Mouse (Mus musculus) midbrain, embryonic 14.5 days (tissue): ENCODE results near the gene Rerg. TPM values are rescaled to one million over a fixed set of nuclear protein-coding genes. Genes with fewer than 3 reads are reported as not detected.

ENCODE experiments used
- ATAC-seq: fragments of 200-750 bp; cut with Nextera tagmentation; 2 replicates; pipeline ENCODE4 v1.8.0; 2017; ENCODE audit warnings: moderate number of reproducible peaks, moderate library complexity; ENCODE audit not compliant: low FRiP score, low TSS enrichment
- DNase-seq: peaks from one replicate; pipeline ENCODE4 v3.0.0-alpha.2; 2015
- H3K27ac ChIP-seq: fragments of 300-500 bp; sonication (generic); replicated peaks from 2 replicates; pipeline ENCODE4 v1.5.1; 2014; ENCODE audit warnings: mild to moderate bottlenecking, low read depth, low read length, moderate library complexity
- H3K27me3 ChIP-seq: fragments of 300-500 bp; sonication (generic); 2 replicates; pipeline ENCODE4 v1.6.1; 2014; ENCODE audit warnings: low read length, control low read depth, mixed read lengths; ENCODE audit not compliant: control insufficient read depth, insufficient read depth
- H3K36me3 ChIP-seq: fragments of 300-500 bp; sonication (generic); 2 replicates; pipeline ENCODE4 v1.6.1; 2014; ENCODE audit warnings: low read length, control low read depth; ENCODE audit not compliant: control insufficient read depth, insufficient read depth
- H3K4me1 ChIP-seq: fragments of 300-500 bp; sonication (generic); 2 replicates; pipeline ENCODE4 v1.6.1; 2014; ENCODE audit warnings: mild to moderate bottlenecking, antibody characterized with exemption, low read length, control low read depth; ENCODE audit not compliant: control insufficient read depth, insufficient read depth
- H3K4me2 ChIP-seq: fragments of 300-500 bp; sonication (generic); 2 replicates; pipeline ENCODE4 v1.6.1; 2014; ENCODE audit warnings: mild to moderate bottlenecking, low read length, moderate library complexity
- H3K4me3 ChIP-seq: fragments of 300-500 bp; sonication (generic); replicated peaks from 2 replicates; pipeline ENCODE4 v1.5.1; 2014; ENCODE audit warnings: low read depth, low read length
- H3K9ac ChIP-seq: fragments of 300-500 bp; sonication (generic); replicated peaks from 2 replicates; pipeline ENCODE4 v1.6.1; 2014; ENCODE audit warnings: mild to moderate bottlenecking, low read length, moderate library complexity
- H3K9me3 ChIP-seq: fragments of 300-500 bp; sonication (generic); 2 replicates; pipeline ENCODE4 v1.6.1; 2016; ENCODE audit warnings: low read length, control low read depth, mixed read lengths; ENCODE audit not compliant: control insufficient read depth
- WGBS: fragments of 180-500 bp; shearing (Covaris S2); extraction: QIAGEN DNeasy Blood & Tissue Kit; methylation state at CpG from one replicate; pipeline ENCODE4 v1.1.7; 2014; 5-methylcytosine and 5-hydroxymethylcytosine counted together
- polyA plus RNA-seq: library from polyadenylated mRNA; unstranded; fragments of >200 nt; fragmentation: Nextera tagmentation; extraction: Ambion mirVana; gene quantifications from 2 replicates; pipeline ENCODE4 v1.2.1, GENCODE M21; 2014

Rerg gene
- polyA plus RNA-seq, 1 experiment from 2014 or later, result 5.9 TPM

- no peak overlapping the region for H3K4me2 ChIP-seq
- no peak overlapping the region for H3K9ac ChIP-seq
- ATAC-seq, result no peak
- 73% methylated on average over 6 of the region's 6 CpGs for WGBS
- H3K27ac ChIP-seq, result no peak overlapping the region
- H3K4me1 ChIP-seq, result no peaks in the 10 kb centered on the region
- H3K36me3 ChIP-seq, result no peaks in the 10 kb centered on the region
- H3K4me3 ChIP-seq, result no peak overlapping the region
- H3K27me3 ChIP-seq, result no peaks in the 10 kb centered on the region
- no peaks in the 10 kb centered on the region for H3K9me3 ChIP-seq
- no peak for DNase-seq
Observed at GRCm38 (mm10) chr6:137088469-137088868, 81.8 kb downstream of the Rerg start.

- 78% methylated on average over 5 of the region's 5 CpGs for WGBS
- no peak overlapping the region for H3K9ac ChIP-seq
- DNase-seq, result no peak
- no peak overlapping the region for H3K4me2 ChIP-seq
- no peaks in the 10 kb centered on the region for H3K27me3 ChIP-seq
- no peak overlapping the region for H3K27ac ChIP-seq
- H3K9me3 ChIP-seq, result 0 out of 2 replicates have a peak, but pooled peaks cover under 1% of the 10 kb centered on the region
- no peaks in the 10 kb centered on the region for H3K36me3 ChIP-seq
- no peak for ATAC-seq
- no peaks in the 10 kb centered on the region for H3K4me1 ChIP-seq
- H3K4me3 ChIP-seq, result no peak overlapping the region
Observed at GRCm38 (mm10) chr6:137087956-137088355, 82.3 kb downstream of the Rerg start.

- no peak overlapping the region for H3K4me2 ChIP-seq
- H3K4me1 ChIP-seq, result no peaks in the 10 kb centered on the region
- H3K36me3 ChIP-seq, result no peaks in the 10 kb centered on the region
- no peak for DNase-seq
- H3K9me3 ChIP-seq, result peaks cover 3% of the 10 kb centered on the region; the same call in 1 of the 2 replicates
- ATAC-seq, result no peak
- H3K9ac ChIP-seq, result no peak overlapping the region
- no peaks in the 10 kb centered on the region for H3K27me3 ChIP-seq
- H3K27ac ChIP-seq, result no peak overlapping the region
- no peak overlapping the region for H3K4me3 ChIP-seq
- WGBS, result 84% methylated on average over 3 of the region's 3 CpGs
Observed at GRCm38 (mm10) chr6:137087470-137087869, 82.8 kb downstream of the Rerg start.

- H3K9ac ChIP-seq, result no peak overlapping the region
- H3K4me3 ChIP-seq, result no peak overlapping the region
- H3K36me3 ChIP-seq, result no peaks in the 10 kb centered on the region
- H3K27ac ChIP-seq, result no peak overlapping the region
- H3K4me2 ChIP-seq, result no peak overlapping the region
- ATAC-seq (no peak), DNase-seq (no peak)
- WGBS, result 92% methylated on average over 6 of the region's 6 CpGs
- H3K9me3 ChIP-seq, result peaks cover 3% of the 10 kb centered on the region; the same call in 1 of the 2 replicates
- H3K27me3 ChIP-seq, result no peaks in the 10 kb centered on the region
- no peaks in the 10 kb centered on the region for H3K4me1 ChIP-seq
Observed at GRCm38 (mm10) chr6:137079701-137080100, 90.6 kb downstream of the Rerg start.

GRCm38 (mm10) chr6:137076731-137077130, 93.6 kb downstream of the Rerg start:
- no peaks in the 10 kb centered on the region for H3K4me1 ChIP-seq
- ATAC-seq (no peak), DNase-seq (no peak)
- no peaks in the 10 kb centered on the region for H3K27me3 ChIP-seq
- H3K9me3 ChIP-seq, result no peaks in the 10 kb centered on the region
- no peak overlapping the region for H3K9ac ChIP-seq
- 92% methylated on average over 13 of the region's 13 CpGs for WGBS
- no peak overlapping the region for H3K4me3 ChIP-seq
- no peaks in the 10 kb centered on the region for H3K36me3 ChIP-seq
- no peak overlapping the region for H3K27ac ChIP-seq
- no peak overlapping the region for H3K4me2 ChIP-seq

- WGBS, result 85% methylated on average over 6 of the region's 6 CpGs
- Histone ChIP-seq H3K27me3 (no peaks in the 10 kb centered on the region), H3K27ac (no peak overlapping the region), H3K4me2 (no peak overlapping the region), H3K9ac (no peak overlapping the region), H3K36me3 (no peaks in the 10 kb centered on the region), H3K4me3 (no peak overlapping the region), H3K9me3 (no peaks in the 10 kb centered on the region), H3K4me1 (no peaks in the 10 kb centered on the region)
- ATAC-seq (no peak), DNase-seq (no peak)
Observed at GRCm38 (mm10) chr6:137076225-137076624, 94.1 kb downstream of the Rerg start.

GRCm38 (mm10) chr6:137072256-137072655, 98.0 kb downstream of the Rerg start:
- no peak for ATAC-seq
- Histone ChIP-seq H3K36me3 (no peaks in the 10 kb centered on the region), H3K4me3 (no peak overlapping the region), H3K27me3 (no peaks in the 10 kb centered on the region), H3K4me1 (no peaks in the 10 kb centered on the region), H3K4me2 (no peak overlapping the region), H3K27ac (no peak overlapping the region), H3K9ac (no peak overlapping the region), H3K9me3 (no peaks in the 10 kb centered on the region)
- DNase-seq, result no peak
- 64% methylated on average over 8 of the region's 8 CpGs for WGBS

GRCm38 (mm10) chr6:137071466-137071865, 98.8 kb downstream of the Rerg start:
- Histone ChIP-seq H3K36me3 (no peaks in the 10 kb centered on the region), H3K9me3 (no peaks in the 10 kb centered on the region), H3K4me3 (no peak overlapping the region), H3K4me2 (no peak overlapping the region), H3K27me3 (no peaks in the 10 kb centered on the region), H3K9ac (no peak overlapping the region), H3K27ac (no peak overlapping the region), H3K4me1 (no peaks in the 10 kb centered on the region)
- ATAC-seq (no peak), DNase-seq (no peak)
- WGBS, result 91% methylated on average over 9 of the region's 9 CpGs

- WGBS, result 89% methylated on average over 7 of the region's 7 CpGs
- no peak for ATAC-seq
- Histone ChIP-seq H3K27me3 (no peaks in the 10 kb centered on the region), H3K4me2 (no peak overlapping the region), H3K4me3 (no peak overlapping the region), H3K9me3 (no peaks in the 10 kb centered on the region), H3K27ac (no peak overlapping the region), H3K36me3 (no peaks in the 10 kb centered on the region), H3K4me1 (0 out of 2 replicates have a peak, but pooled peaks cover 4% of the 10 kb centered on the region), H3K9ac (no peak overlapping the region)
- no peak for DNase-seq
Observed at GRCm38 (mm10) chr6:137065506-137065905, 104.8 kb downstream of the Rerg start.
